Mouse (Mus musculus): Measurements from ENCODE around the gene Itch.

- TF ChIP-seq CTCF (IDR thresholded peaks at IDR 0.05) (no peak), EP300 (IDR thresholded peaks at IDR 0.05) (no peak)
Observed at GRCm38 (mm10) chr2:155133977-155134860, 910 bp downstream of the Itch start.
